Mouse (Mus musculus): ENCODE data around the gene Celf2.

Gene Celf2

GRCm38 (mm10) chr2:7083489-7084090, 425.8 kb downstream of the Celf2 start:
- no peak for DNase-seq (ENCODE audit: low spot score in 2 of 2)

GRCm38 (mm10) chr2:7082376-7083025, 426.9 kb downstream of the Celf2 start:
- DNase-seq (ENCODE audit: low spot score in 2 of 2), result no peak

GRCm38 (mm10) chr2:7080794-7081783, 428.3 kb downstream of the Celf2 start:
- DNase-seq (ENCODE audit: low spot score in 2 of 2), result no peak

GRCm38 (mm10) chr2:7080086-7080485, 429.3 kb downstream of the Celf2 start:
- DNase-seq (ENCODE audit: low spot score in 2 of 2), result no peak

GRCm38 (mm10) chr2:7079390-7079789, 430.0 kb downstream of the Celf2 start:
- DNase-seq (ENCODE audit: low spot score in 2 of 2), result no peak

GRCm38 (mm10) chr2:7073730-7074129, 435.6 kb downstream of the Celf2 start:
- no peak for DNase-seq (ENCODE audit: low spot score in 2 of 2)

GRCm38 (mm10) chr2:7072344-7073265, 436.8 kb downstream of the Celf2 start:
- DNase-seq (ENCODE audit: low spot score in 2 of 2), result no peak

GRCm38 (mm10) chr2:7069458-7069857, 439.9 kb downstream of the Celf2 start:
- DNase-seq (ENCODE audit: low spot score in 2 of 2), result no peak

GRCm38 (mm10) chr2:7068281-7068680, 441.1 kb downstream of the Celf2 start:
- no peak for DNase-seq (ENCODE audit: low spot score in 2 of 2)

GRCm38 (mm10) chr2:7063574-7064192, 445.7 kb downstream of the Celf2 start:
- no peak for DNase-seq (ENCODE audit: low spot score in 2 of 2)

GRCm38 (mm10) chr2:7060490-7061105, 448.8 kb downstream of the Celf2 start:
- no peak for DNase-seq (ENCODE audit: low spot score in 2 of 2)

- DNase-seq (ENCODE audit: low spot score in 2 of 2), result no peak
These were observed 453.0 kb downstream of the Celf2 start for GRCm38 (mm10) chr2:7056401-7056800.

- DNase-seq (ENCODE audit: low spot score in 2 of 2), result no peak
These were observed 453.4 kb downstream of the Celf2 start for GRCm38 (mm10) chr2:7055958-7056357.

GRCm38 (mm10) chr2:7051090-7051489, 458.3 kb downstream of the Celf2 start:
- no peak for DNase-seq (ENCODE audit: low spot score in 2 of 2)

GRCm38 (mm10) chr2:7046155-7046554, 463.2 kb downstream of the Celf2 start:
- no peak for DNase-seq (ENCODE audit: low spot score in 2 of 2)

GRCm38 (mm10) chr2:7045531-7045930, 463.8 kb downstream of the Celf2 start:
- no peak for DNase-seq (ENCODE audit: low spot score in 2 of 2)

GRCm38 (mm10) chr2:7043770-7044459, 465.4 kb downstream of the Celf2 start:
- DNase-seq (ENCODE audit: low spot score in 2 of 2), result no peak

- DNase-seq (ENCODE audit: low spot score in 2 of 2), result no peak
These were observed 468.4 kb downstream of the Celf2 start for GRCm38 (mm10) chr2:7040940-7041339.

- no peak for DNase-seq (ENCODE audit: low spot score in 2 of 2)
These were observed 470.4 kb downstream of the Celf2 start for GRCm38 (mm10) chr2:7038991-7039390.

- DNase-seq (ENCODE audit: low spot score in 2 of 2), result no peak
These were observed 478.0 kb downstream of the Celf2 start for GRCm38 (mm10) chr2:7031389-7031788.

All from spleen, postnatal 10 days (tissue).